Mouse (Mus musculus): ENCODE results near the gene Wdr25.

The Wdr25 gene

GRCm38 (mm10) chr12:108894432-108894816 is 993 bp downstream of the Wdr25 start:
- DNase-seq (ENCODE audit: low read depth, low spot score) = no peak

GRCm38 (mm10) chr12:108896006-108896405 is 2.6 kb downstream of the Wdr25 start:
- no peak for DNase-seq (ENCODE audit: low read depth, low spot score)

GRCm38 (mm10) chr12:108901346-108901745 is 7.9 kb downstream of the Wdr25 start:
- no peak for DNase-seq (ENCODE audit: low read depth, low spot score)

- DNase-seq (ENCODE audit: low read depth, low spot score) = peak; percentile 73
Measured at GRCm38 (mm10) chr12:108902940-108903339, 9.5 kb downstream of the Wdr25 start.

- DNase-seq (ENCODE audit: low read depth, low spot score) = peak; percentile 72
Measured at GRCm38 (mm10) chr12:108903600-108904275, 10.3 kb downstream of the Wdr25 start.

- no peak for DNase-seq (ENCODE audit: low read depth, low spot score)
Measured at GRCm38 (mm10) chr12:108904276-108904653, 10.8 kb downstream of the Wdr25 start.

GRCm38 (mm10) chr12:108905620-108906302 is 12.3 kb downstream of the Wdr25 start:
- DNase-seq (ENCODE audit: low read depth, low spot score) = no peak

GRCm38 (mm10) chr12:108906398-108906797 is 13.0 kb downstream of the Wdr25 start:
- no peak for DNase-seq (ENCODE audit: low read depth, low spot score)

GRCm38 (mm10) chr12:108909846-108910433 is 16.5 kb downstream of the Wdr25 start:
- no peak for DNase-seq (ENCODE audit: low read depth, low spot score)

- DNase-seq (ENCODE audit: low read depth, low spot score) = no peak
Measured at GRCm38 (mm10) chr12:108912442-108912841, 19.0 kb downstream of the Wdr25 start.

GRCm38 (mm10) chr12:108914198-108914597 is 20.8 kb downstream of the Wdr25 start:
- no peak for DNase-seq (ENCODE audit: low read depth, low spot score)

GRCm38 (mm10) chr12:108914709-108915340 is 21.4 kb downstream of the Wdr25 start:
- DNase-seq (ENCODE audit: low read depth, low spot score) = no peak

GRCm38 (mm10) chr12:108915893-108916292 is 22.5 kb downstream of the Wdr25 start:
- peak; percentile 82 for DNase-seq (ENCODE audit: low read depth, low spot score)

GRCm38 (mm10) chr12:108916447-108917042 is 23.1 kb downstream of the Wdr25 start:
- no peak for DNase-seq (ENCODE audit: low read depth, low spot score)

GRCm38 (mm10) chr12:108917509-108917908 is 24.1 kb downstream of the Wdr25 start:
- DNase-seq (ENCODE audit: low read depth, low spot score) = no peak

GRCm38 (mm10) chr12:108918753-108919152 is 25.3 kb downstream of the Wdr25 start:
- no peak for DNase-seq (ENCODE audit: low read depth, low spot score)

- DNase-seq (ENCODE audit: low read depth, low spot score) = no peak
Measured at GRCm38 (mm10) chr12:108926606-108927111, 33.2 kb downstream of the Wdr25 start.

GRCm38 (mm10) chr12:108928249-108928648 is 34.8 kb downstream of the Wdr25 start:
- no peak for DNase-seq (ENCODE audit: low read depth, low spot score)

- DNase-seq (ENCODE audit: low read depth, low spot score) = no peak
Measured at GRCm38 (mm10) chr12:108929475-108929874, 36.0 kb downstream of the Wdr25 start.

- DNase-seq (ENCODE audit: low read depth, low spot score) = no peak
Measured at GRCm38 (mm10) chr12:108931341-108932053, 38.1 kb downstream of the Wdr25 start.

- DNase-seq (ENCODE audit: low read depth, low spot score) = no peak
Measured at GRCm38 (mm10) chr12:108932113-108932512, 38.7 kb downstream of the Wdr25 start.

Measured in mesoderm, embryonic 11.5 days (tissue).